ENCODE assay signal across 23 mouse cellular contexts in genomic region chr3:146586616-146587015, GRCm38 (mm10). TPM values are rescaled to one million over a fixed set of nuclear protein-coding genes. Genes with fewer than 3 reads are reported as not detected.
"Had no signal": no experiment of that assay in that cellular context is flagged by ENCODE, and none has a peak within 500 bp of the region (broad histone marks: within the 10 kb centered on the region; RNA-seq: fewer than 3 reads in every experiment).

No protein-coding gene starts in this region.

- H3K4me3 ChIP-seq: liver, embryonic 13.5 days; liver, embryonic 15.5 days; lung, embryonic 15.5 days; midbrain, embryonic 10.5 days; midbrain, embryonic 12.5 days; myocyte; neural tube, embryonic 13.5 days; neural tube, embryonic 15.5 days; stomach, embryonic 15.5 days had no signal

- H3K27ac ChIP-seq: liver, embryonic 13.5 days; liver, embryonic 15.5 days; lung, embryonic 15.5 days; midbrain, embryonic 10.5 days; midbrain, embryonic 12.5 days; neural tube, embryonic 13.5 days; neural tube, embryonic 15.5 days; stomach, embryonic 15.5 days; stomach, postnatal 0 days had no signal

- H3K36me3 ChIP-seq: liver, embryonic 13.5 days; liver, embryonic 15.5 days; lung, embryonic 15.5 days; midbrain, embryonic 10.5 days; midbrain, embryonic 12.5 days; neural tube, embryonic 13.5 days; neural tube, embryonic 15.5 days; stomach, embryonic 15.5 days had no signal

- H3K4me1 ChIP-seq: liver, embryonic 13.5 days; lung, embryonic 15.5 days; midbrain, embryonic 10.5 days; midbrain, embryonic 12.5 days; neural tube, embryonic 13.5 days; stomach, embryonic 15.5 days had no signal

- H3K27me3 ChIP-seq: liver, embryonic 13.5 days; liver, embryonic 15.5 days; lung, embryonic 15.5 days; midbrain, embryonic 12.5 days; neural tube, embryonic 13.5 days; neural tube, embryonic 15.5 days; stomach, embryonic 15.5 days had no signal

- DNase-seq: liver, embryonic 13.5 days; liver, postnatal 0 days; lung, adult 2 months; lung, postnatal 14 days; lung, postnatal 36 days; midbrain, embryonic 14.5 days; retina, postnatal 1 day; right cerebral cortex, adult 18-20 months; right cerebral cortex, postnatal 14 days; thymus, adult 18-20 months; thymus, postnatal 25 days had no signal

RNA-seq across cellular contexts. Expression of gene Uox, which starts 16.4 kb away (rescaled TPM):
- polyA plus RNA-seq: midbrain, embryonic 10.5 days; midbrain, embryonic 12.5 days; midbrain, embryonic 14.5 days; midbrain, embryonic 16.5 days; myocyte; neural tube, embryonic 11.5 days; neural tube, embryonic 13.5 days; neural tube, embryonic 15.5 days; spleen, adult 2 months had no signal

RNA-seq across cellular contexts. Expression of gene Dnase2b, which starts 28.8 kb away (rescaled TPM):
- polyA plus RNA-seq: lung, embryonic 15.5 days; midbrain, embryonic 10.5 days; midbrain, embryonic 12.5 days; midbrain, embryonic 14.5 days; midbrain, embryonic 16.5 days; myocyte; neural tube, embryonic 11.5 days; neural tube, embryonic 13.5 days; neural tube, embryonic 15.5 days; spleen, adult 2 months; stomach, postnatal 0 days had no signal
